In genomic region chr11:61930098-61930517, GRCm38 (mm10) we compare ENCODE assay signal across 8 mouse cellular contexts. TPM values are rescaled to one million over a fixed set of nuclear protein-coding genes. Genes with fewer than 3 reads are reported as not detected.
DNase-seq lines count a peak whose midpoint lies in the region; ATAC-seq and TF ChIP-seq lines count a peak whose summit lies in the region.

Gene Akap10 (minus strand): TSS chr11:61930252.

- H3K4me2 ChIP-seq in CH12.LX (ENCODE audit: insufficient read depth, low read depth, poor library complexity, severe bottlenecking), result peak within 1 kb of the TSS; percentile 95
- H3K4me2 ChIP-seq in forebrain, embryonic 11.5 days (ENCODE audit: low read depth, low read length, severe bottlenecking), result peak within 1 kb of the TSS; percentile 63
- H3K4me2 ChIP-seq in heart, embryonic 16.5 days (ENCODE audit: low read depth, low read length), result peak within 1 kb of the TSS; percentile 75
- peak within 1 kb of the TSS; percentile 92 for H3K4me2 ChIP-seq in liver, embryonic 15.5 days
- H3K4me2 ChIP-seq in neural tube, embryonic 12.5 days (replicated peaks), result peak within 1 kb of the TSS; percentile 61

- WGBS in forebrain, embryonic 11.5 days, result under 1% methylated on average over 38 of the region's 43 CpGs
- WGBS in heart, embryonic 16.5 days, result under 1% methylated on average over 41 of the region's 43 CpGs
- WGBS in liver, embryonic 15.5 days (ENCODE audit: insufficient replicate concordance), result under 1% methylated on average over 43 of the region's 43 CpGs
- 0% methylated on average over 43 of the region's 43 CpGs for WGBS in neural tube, embryonic 12.5 days

- peak within 1 kb of the TSS; percentile 62 to 90 (median 85) for H3K4me3 ChIP-seq in CH12.LX (replicated peaks in 1 of 3; ENCODE audit: low read depth in 2 of 3, low read length in 2 of 3, poor library complexity in 1 of 3)
- H3K4me3 ChIP-seq in forebrain, embryonic 11.5 days (ENCODE audit: low read depth, low read length), result peak within 1 kb of the TSS; percentile 71
- peak within 1 kb of the TSS; percentile 94 for H3K4me3 ChIP-seq in heart, embryonic 16.5 days (ENCODE audit: low read length)
- peak within 1 kb of the TSS; percentile 100 for H3K4me3 ChIP-seq in liver, embryonic 15.5 days (replicated peaks)
- peak within 1 kb of the TSS; percentile 87 for H3K4me3 ChIP-seq in neural tube, embryonic 12.5 days

- TF ChIP-seq CTCF in CH12.LX (conservative IDR thresholded peaks at IDR 0.05 in 1 of 2, IDR thresholded peaks at IDR 0.05 in 1 of 2; ENCODE audit: low read depth in 2 of 2, low read length in 2 of 2), result no peak

- TF ChIP-seq POLR2A in CH12.LX (IDR thresholded peaks at IDR 0.05; ENCODE audit: low read depth, low read length), result peak; percentile 83

- TF ChIP-seq RAD21 in CH12.LX (IDR thresholded peaks at IDR 0.05; ENCODE audit: low read depth, low read length), result no peak

- peaks cover 43% of the 10 kb centered on the region for H3K79me2 ChIP-seq in CH12.LX (replicated peaks; ENCODE audit: control insufficient read depth, extremely low read depth, insufficient read depth, poor library complexity, severe bottlenecking)

- H3K36me3 ChIP-seq in CH12.LX (replicated peaks in 1 of 2; ENCODE audit: control insufficient read depth in 1 of 2, insufficient read depth in 1 of 2, low read length in 1 of 2), result peaks cover 4 to 21% of the 10 kb centered on the region in 2 experiments
- no peaks in the 10 kb centered on the region for H3K36me3 ChIP-seq in forebrain, embryonic 11.5 days (ENCODE audit: control insufficient read depth, insufficient read depth, low read length)
- H3K36me3 ChIP-seq in heart, embryonic 16.5 days (ENCODE audit: control insufficient read depth, insufficient read depth), result 0 out of 2 replicates have a peak, but pooled peaks cover 4% of the 10 kb centered on the region
- peaks cover 8% of the 10 kb centered on the region; the same call in 1 of the 2 replicates for H3K36me3 ChIP-seq in liver, embryonic 15.5 days (replicated peaks)
- no peaks in the 10 kb centered on the region for H3K36me3 ChIP-seq in neural tube, embryonic 12.5 days

- H3K4me1 ChIP-seq in CH12.LX (ENCODE audit: control insufficient read depth in 1 of 2, insufficient read depth in 2 of 2), result peaks cover 6 to 52% of the 10 kb centered on the region in 2 experiments
- H3K4me1 ChIP-seq in forebrain, embryonic 11.5 days (replicated peaks; ENCODE audit: control insufficient read depth, insufficient read depth, low read length), result no peaks in the 10 kb centered on the region
- peaks cover 19% of the 10 kb centered on the region for H3K4me1 ChIP-seq in heart, embryonic 16.5 days (ENCODE audit: control insufficient read depth, insufficient read depth, low read length)
- H3K4me1 ChIP-seq in liver, embryonic 15.5 days (replicated peaks), result peaks cover 35% of the 10 kb centered on the region
- H3K4me1 ChIP-seq in neural tube, embryonic 12.5 days, result peaks cover 14% of the 10 kb centered on the region

- H3K27ac ChIP-seq in CH12.LX (ENCODE audit: insufficient read depth, low read depth), result peak within 1 kb of the TSS; percentile 85
- peak within 1 kb of the TSS; percentile 79 for H3K27ac ChIP-seq in forebrain, embryonic 11.5 days (ENCODE audit: low read depth, low read length)
- H3K27ac ChIP-seq in heart, embryonic 16.5 days (ENCODE audit: low read length), result peak within 1 kb of the TSS; percentile 90
- peak within 1 kb of the TSS; percentile 93 for H3K27ac ChIP-seq in liver, embryonic 15.5 days (replicated peaks)
- H3K27ac ChIP-seq in neural tube, embryonic 12.5 days, result peak within 1 kb of the TSS; percentile 89

- peak; percentile 98 for DNase-seq in CH12.LX (ENCODE audit: extremely low read depth)
- DNase-seq in c-Kit-positive CD71-positive TER-119-negative erythroid progenitor cells, embryonic 14.5 days (ENCODE audit: low read depth), result peak; percentile 91
- peak; percentile 97 for DNase-seq in forebrain, embryonic 11.5 days (ENCODE audit: low spot score)
- peak; percentile 96 to 98 for DNase-seq in kidney, postnatal 36 days
- peak; percentile 93 for DNase-seq in telencephalon, adult 2 months (ENCODE audit: low read depth, low spot score)

- dilution Hi-C loops in CH12.LX (cut with MboI; ENCODE audit: extremely low pct_ligation_motif_present, extremely low pct_unique_long_range_greater_than_20kb, low sequenced_read_pairs), result no loop called here

- in situ Hi-C loops in CH12.LX (cut with MboI; ENCODE audit: low pct_ligation_motif_present, low pct_unique_long_range_greater_than_20kb, low sequenced_read_pairs), result no loop called here

- peaks cover 7% of the 10 kb centered on the region for H3K9me3 ChIP-seq in CH12.LX (replicated peaks; ENCODE audit: low read length)
- H3K9me3 ChIP-seq in forebrain, embryonic 11.5 days (ENCODE audit: control insufficient read depth, low read length), result no peaks in the 10 kb centered on the region
- no peaks in the 10 kb centered on the region for H3K9me3 ChIP-seq in heart, embryonic 16.5 days (replicated peaks; ENCODE audit: control insufficient read depth, low read length)
- no peaks in the 10 kb centered on the region for H3K9me3 ChIP-seq in liver, embryonic 15.5 days (replicated peaks)
- H3K9me3 ChIP-seq in neural tube, embryonic 12.5 days, result no peaks in the 10 kb centered on the region

- ATAC-seq in forebrain, embryonic 11.5 days (replicated peaks; ENCODE audit: low FRiP score), result peak; percentile 94
- peak; percentile 98 for ATAC-seq in heart, embryonic 16.5 days (replicated peaks; ENCODE audit: extremely low read depth, insufficient read depth, low FRiP score)
- peak; percentile 94 for ATAC-seq in liver, embryonic 15.5 days (ENCODE audit: insufficient read depth)
- peak; percentile 93 for ATAC-seq in neural tube, embryonic 12.5 days (ENCODE audit: low FRiP score, low read depth)

- peak within 1 kb of the TSS; percentile 91 for H3K9ac ChIP-seq in CH12.LX (ENCODE audit: insufficient read depth, low read depth)
- H3K9ac ChIP-seq in forebrain, embryonic 11.5 days (ENCODE audit: low read length), result peak within 1 kb of the TSS; percentile 88
- peak within 1 kb of the TSS; percentile 97 for H3K9ac ChIP-seq in heart, embryonic 16.5 days (ENCODE audit: low read length)
- peak within 1 kb of the TSS; percentile 99 for H3K9ac ChIP-seq in liver, embryonic 15.5 days
- H3K9ac ChIP-seq in neural tube, embryonic 12.5 days, result peak within 1 kb of the TSS; percentile 88

- TF ChIP-seq EP300 in CH12.LX (IDR thresholded peaks at IDR 0.05; ENCODE audit: low read length), result no peak; the same call in 1 of the 2 replicates

- no peaks in the 10 kb centered on the region for H3K27me3 ChIP-seq in CH12.LX (replicated peaks)
- no peaks in the 10 kb centered on the region for H3K27me3 ChIP-seq in forebrain, embryonic 11.5 days (ENCODE audit: control insufficient read depth, insufficient read depth, low read length)
- no peaks in the 10 kb centered on the region for H3K27me3 ChIP-seq in heart, embryonic 16.5 days (ENCODE audit: control insufficient read depth, insufficient read depth, low read length)
- no peaks in the 10 kb centered on the region for H3K27me3 ChIP-seq in liver, embryonic 15.5 days
- H3K27me3 ChIP-seq in neural tube, embryonic 12.5 days (replicated peaks), result no peaks in the 10 kb centered on the region

TF ChIP-seq in CH12.LX, 34 proteins besides CTCF, POLR2A, EP300 and RAD21 (continues in another document):
- TF ChIP-seq RCOR1 (conservative IDR thresholded peaks at IDR 0.05; ENCODE audit: low read depth, low read length), result 0 out of 2 replicates have a peak, but pooled peaks have one; percentile 65
- TF ChIP-seq ZKSCAN1 (IDR thresholded peaks at IDR 0.05; ENCODE audit: borderline replicate concordance, low read depth, low read length), result no peak
- no peak for TF ChIP-seq MAFK (IDR thresholded peaks at IDR 0.05; ENCODE audit: insufficient replicate concordance, low read length)
- TF ChIP-seq PAX5 (IDR thresholded peaks at IDR 0.05; ENCODE audit: low read length), result no peak
- peak; percentile 80 for TF ChIP-seq NRF1 (IDR thresholded peaks at IDR 0.05; ENCODE audit: low read depth, low read length)
- TF ChIP-seq GABPA (IDR thresholded peaks at IDR 0.05; ENCODE audit: insufficient replicate concordance, low read depth, low read length), result no peak; the same call in 1 of the 2 replicates
- TF ChIP-seq USF2 (conservative IDR thresholded peaks at IDR 0.05; ENCODE audit: low read depth, low read length), result peak; percentile 93
- TF ChIP-seq MAX (IDR thresholded peaks at IDR 0.05; ENCODE audit: low read length), result peak; percentile 97
- no peak for TF ChIP-seq JUND (conservative IDR thresholded peaks at IDR 0.05; ENCODE audit: low read depth, low read length)
- TF ChIP-seq CHD1 (IDR thresholded peaks at IDR 0.05; ENCODE audit: low read depth, low read length), result no peak
- TF ChIP-seq ETS1 (conservative IDR thresholded peaks at IDR 0.05; ENCODE audit: low read depth, low read length), result peak; percentile 59
- no peak for TF ChIP-seq SMC3 (IDR thresholded peaks at IDR 0.05; ENCODE audit: low read depth, low read length)
- peak; percentile 73; the same call in 1 of the 2 replicates for TF ChIP-seq IRF4 (IDR thresholded peaks at IDR 0.05; ENCODE audit: low read depth, low read length)
- TF ChIP-seq MXI1 (IDR thresholded peaks at IDR 0.05; ENCODE audit: low read depth, low read length), result peak; percentile 65
- peak; percentile 75; the same call in 1 of the 2 replicates for TF ChIP-seq MYC (IDR thresholded peaks at IDR 0.05; ENCODE audit: low read depth, low read length)
- peak; percentile 87 for TF ChIP-seq NELFE (IDR thresholded peaks at IDR 0.05; ENCODE audit: low read depth, low read length)
- no peak for TF ChIP-seq E2F4 (IDR thresholded peaks at IDR 0.05; ENCODE audit: insufficient replicate concordance, low read depth, low read length)
- peak; percentile 97 for TF ChIP-seq ELF1 (IDR thresholded peaks at IDR 0.05; ENCODE audit: low read depth, low read length)
- peak; percentile 98 for TF ChIP-seq MAZ (IDR thresholded peaks at IDR 0.05; ENCODE audit: low read depth, low read length)
- peak; percentile 89; the same call in 1 of the 2 replicates for TF ChIP-seq ZMIZ1 (IDR thresholded peaks at IDR 0.05; ENCODE audit: low read depth, low read length)
- peak; percentile 77; the same call in 1 of the 2 replicates for TF ChIP-seq KAT2A (IDR thresholded peaks at IDR 0.05; ENCODE audit: insufficient replicate concordance, low read length)
- TF ChIP-seq TCF12 (IDR thresholded peaks at IDR 0.05; ENCODE audit: low read depth, low read length), result peak; percentile 91

RNA-seq across cellular contexts. Expression of gene Akap10, which starts in this region (rescaled TPM):
- 24.1 and 25.6 TPM in 2 replicates for total RNA-seq in CH12.LX (2012; rRNA removed)
- 37.3 and 38.4 TPM in 2 replicates for total RNA-seq in CH12.LX (2014; rRNA removed)
- 23.7 and 25.3 TPM in 2 replicates for polyA plus RNA-seq in CH12.LX (2012; ENCODE audit: insufficient read length, low read depth)
- 17.2 and 18.6 TPM in 2 replicates for polyA plus RNA-seq in forebrain, embryonic 11.5 days (2014; fragmentation: Nextera tagmentation; extraction: Ambion mirVana)
- polyA plus RNA-seq in heart, embryonic 16.5 days (2015; fragmentation: Nextera tagmentation; extraction: Ambion mirVana), result 14.1 and 14.5 TPM in 2 replicates
- 7.9 and 8.0 TPM in 2 replicates for polyA plus RNA-seq in liver, embryonic 15.5 days (2015; fragmentation: Nextera tagmentation; extraction: Ambion mirVana)
- polyA plus RNA-seq in neural tube, embryonic 12.5 days (2016; fragmentation: Nextera tagmentation; extraction: Ambion mirVana), result 19.0 and 19.4 TPM in 2 replicates

Comparison
In these comparisons a context has a peak if more than half of its experiments do, and no peak if none do; other contexts are left out.
1. Peak in every context shown above with its lines: DNase-seq, ATAC-seq, H3K4me3 ChIP-seq and H3K27ac ChIP-seq.